Mouse (Mus musculus) embryonic facial prominence, embryonic 13.5 days (tissue): ENCODE results near the gene Nlk. TPM values are rescaled to one million over a fixed set of nuclear protein-coding genes. Genes with fewer than 3 reads are reported as not detected.

Source experiments
- ATAC-seq: fragments of 200-750 bp; cut with Nextera tagmentation; 2 replicates; pipeline ENCODE4 v1.8.0; 2017; ENCODE audit warnings: low read depth; ENCODE audit not compliant: insufficient number of reproducible peaks, insufficient read depth, low FRiP score, low TSS enrichment
- H3K27ac ChIP-seq: fragments of 300-500 bp; sonication (generic); 2 replicates; pipeline ENCODE4 v1.5.1; 2015; ENCODE audit warnings: moderate library complexity, mild to moderate bottlenecking, inconsistent platforms
- H3K27me3 ChIP-seq: fragments of 300-500 bp; sonication (generic); 2 replicates; pipeline ENCODE4 v1.6.1; 2015; ENCODE audit warnings: mild to moderate bottlenecking, inconsistent platforms
- H3K36me3 ChIP-seq: fragments of 300-500 bp; sonication (generic); 2 replicates; pipeline ENCODE4 v1.6.1; 2015; ENCODE audit warnings: mild to moderate bottlenecking, inconsistent platforms
- H3K4me1 ChIP-seq: fragments of 300-500 bp; sonication (generic); 2 replicates; pipeline ENCODE4 v1.6.1; 2015; ENCODE audit warnings: inconsistent platforms
- H3K4me2 ChIP-seq: fragments of 300-500 bp; sonication (generic); 2 replicates; pipeline ENCODE4 v1.6.1; 2015; ENCODE audit warnings: moderate library complexity, mild to moderate bottlenecking, inconsistent platforms
- H3K4me3 ChIP-seq: fragments of 300-500 bp; sonication (generic); 2 replicates; pipeline ENCODE4 v1.5.1; 2015; ENCODE audit warnings: mild to moderate bottlenecking, inconsistent platforms
- H3K9ac ChIP-seq: fragments of 300-500 bp; sonication (generic); 2 replicates; pipeline ENCODE4 v1.6.1; 2015; ENCODE audit warnings: mild to moderate bottlenecking, inconsistent platforms
- H3K9me3 ChIP-seq: fragments of 300-500 bp; sonication (generic); 2 replicates; pipeline ENCODE4 v1.6.1; 2016; ENCODE audit warnings: inconsistent platforms
- WGBS: fragments of 180-500 bp; shearing (Covaris S2); methylation state at CpG from one replicate; pipeline ENCODE4 v1.1.7; 2015; ENCODE audit warnings: mixed read lengths; 5-methylcytosine and 5-hydroxymethylcytosine counted together
- polyA plus RNA-seq: library from polyadenylated mRNA; unstranded; fragments of >200 nt; fragmentation: Nextera tagmentation; extraction: Ambion mirVana; gene quantifications from 2 replicates; pipeline ENCODE4 v1.2.1, GENCODE M21; 2015

Gene Nlk
- polyA plus RNA-seq, 1 experiment from 2014 or later: 13.5 TPM

DNA sequence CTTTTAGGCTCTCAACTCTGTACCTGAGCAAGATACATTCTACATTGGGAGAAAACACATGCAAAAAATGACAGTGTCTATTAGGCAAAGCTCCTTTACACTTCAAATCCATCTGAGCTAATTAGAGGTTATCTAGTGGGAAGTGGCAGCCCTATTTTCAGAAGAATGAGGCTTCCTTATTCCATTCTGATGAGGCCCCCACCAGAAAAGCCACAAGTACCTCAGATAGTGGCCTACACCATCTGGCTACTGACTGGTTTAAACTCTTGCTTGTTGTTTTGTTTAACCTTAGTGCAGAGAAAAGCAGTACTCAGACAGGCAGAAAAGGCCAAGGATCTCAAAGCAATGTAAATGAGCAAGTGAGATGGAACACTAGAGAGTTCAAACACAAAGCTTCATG, 75.2 kb downstream of the Nlk start:
- Histone ChIP-seq H3K9me3 (no peaks in the 10 kb centered on the region), H3K36me3 (peaks cover 8% of the 10 kb centered on the region), H3K4me3 (no peak overlapping the region), H3K27ac (no peak overlapping the region), H3K4me2 (no peak overlapping the region), H3K27me3 (no peaks in the 10 kb centered on the region), H3K4me1 (peaks cover 8% of the 10 kb centered on the region), H3K9ac (no peak overlapping the region)
- ATAC-seq: no peak

DNA sequence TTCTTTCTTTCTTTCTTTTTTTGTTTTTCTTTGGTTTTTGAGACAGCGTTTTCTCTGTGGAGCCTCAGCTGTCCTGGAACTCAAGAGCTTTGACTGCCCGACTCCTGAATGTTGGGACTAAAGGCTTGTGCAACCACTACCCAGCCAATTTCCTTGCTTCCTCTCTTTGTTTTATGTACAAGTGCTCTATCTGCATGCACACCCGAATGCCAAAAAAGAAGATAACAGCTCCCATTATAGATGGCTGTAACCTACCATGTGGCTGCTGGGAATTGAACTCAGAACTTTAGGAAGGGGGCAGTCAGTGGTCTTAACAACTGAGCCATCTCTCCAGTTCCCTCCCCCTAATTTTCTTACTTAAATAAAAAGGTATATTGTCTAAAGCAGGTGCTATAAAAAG, 77.0 kb downstream of the Nlk start:
- Histone ChIP-seq H3K4me1 (peaks cover 8% of the 10 kb centered on the region), H3K27me3 (no peaks in the 10 kb centered on the region), H3K36me3 (peaks cover 8% of the 10 kb centered on the region), H3K9ac (no peak overlapping the region), H3K9me3 (no peaks in the 10 kb centered on the region), H3K4me3 (no peak overlapping the region), H3K27ac (no peak overlapping the region), H3K4me2 (no peak overlapping the region)
- no peak for ATAC-seq
- 93% methylated on average over 3 of the region's 3 CpGs for WGBS

DNA sequence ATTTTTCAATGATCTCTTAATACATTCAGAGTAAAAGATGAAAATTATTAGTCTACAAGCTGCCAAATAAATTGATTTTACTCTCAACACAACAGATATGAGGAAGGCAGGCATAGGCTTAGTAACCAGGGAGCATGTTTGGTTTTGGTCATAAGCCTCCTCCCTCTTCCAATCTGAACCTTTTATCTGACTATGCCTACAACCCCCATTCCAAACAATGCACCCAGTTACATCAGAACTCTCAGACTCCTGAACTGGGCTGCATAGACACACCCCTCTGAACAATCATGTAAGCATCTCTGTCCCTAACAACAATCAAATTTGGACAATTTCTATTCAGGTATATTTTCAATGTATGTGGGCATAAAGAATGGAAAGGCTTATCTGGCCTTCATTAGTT, 85.9 kb downstream of the Nlk start:
- Histone ChIP-seq H3K27ac (no peak overlapping the region), H3K27me3 (no peaks in the 10 kb centered on the region), H3K9ac (no peak overlapping the region), H3K4me3 (no peak overlapping the region), H3K9me3 (no peaks in the 10 kb centered on the region), H3K4me1 (no peaks in the 10 kb centered on the region), H3K36me3 (0 out of 2 replicates have a peak, but pooled peaks cover 3% of the 10 kb centered on the region), H3K4me2 (no peak overlapping the region)
- ATAC-seq: no peak

DNA sequence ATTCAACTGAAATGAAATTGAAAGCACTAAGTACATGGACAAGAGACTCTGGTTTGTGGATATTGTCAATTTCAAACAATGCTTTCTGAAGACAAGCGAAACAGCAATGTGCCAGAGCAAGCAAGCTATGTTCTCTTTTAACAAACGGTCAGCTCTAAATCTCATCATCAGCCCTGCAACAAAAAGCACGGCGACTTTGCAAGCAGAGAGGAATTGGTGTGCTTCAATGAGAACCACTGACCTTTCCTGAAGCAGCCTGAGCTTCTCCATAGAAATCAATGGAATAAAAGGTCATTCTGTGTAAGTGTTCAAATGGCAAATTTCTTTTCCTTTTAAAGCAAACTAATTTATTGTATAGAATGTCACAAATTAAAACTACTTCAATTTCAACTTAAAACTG, 87.5 kb downstream of the Nlk start:
- 89% methylated on average over 4 of the region's 4 CpGs for WGBS
- H3K4me2 ChIP-seq: no peak overlapping the region
- no peak overlapping the region for H3K4me3 ChIP-seq
- H3K4me1 ChIP-seq: no peaks in the 10 kb centered on the region
- no peaks in the 10 kb centered on the region for H3K9me3 ChIP-seq
- no peaks in the 10 kb centered on the region for H3K27me3 ChIP-seq
- H3K27ac ChIP-seq: no peak overlapping the region
- no peak overlapping the region for H3K9ac ChIP-seq
- no peak for ATAC-seq
- 0 out of 2 replicates have a peak, but pooled peaks cover 3% of the 10 kb centered on the region for H3K36me3 ChIP-seq

DNA sequence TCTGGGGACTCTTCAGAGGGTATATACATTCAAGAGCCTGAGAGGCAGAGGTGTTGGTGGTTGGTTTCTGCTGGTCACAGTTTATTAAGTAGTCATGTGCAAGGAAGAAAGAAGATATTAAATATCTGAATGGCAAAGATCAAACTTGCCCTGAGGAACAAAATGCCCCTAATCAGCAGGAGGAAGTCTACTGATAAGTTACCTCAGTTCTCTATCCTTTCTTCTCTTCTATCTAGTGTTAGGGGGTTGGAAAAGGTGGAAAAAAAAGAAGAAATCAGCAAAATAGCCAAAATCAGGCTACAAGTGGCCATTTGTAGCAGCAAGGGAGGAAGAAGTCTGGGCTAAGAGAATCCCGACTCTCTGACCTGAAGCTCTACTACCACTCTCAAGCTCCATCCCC, 92.3 kb downstream of the Nlk start:
- Histone ChIP-seq H3K9ac (no peak overlapping the region), H3K4me2 (no peak overlapping the region), H3K9me3 (no peaks in the 10 kb centered on the region), H3K4me1 (no peaks in the 10 kb centered on the region), H3K27ac (no peak overlapping the region), H3K4me3 (no peak overlapping the region), H3K36me3 (0 out of 2 replicates have a peak, but pooled peaks cover 3% of the 10 kb centered on the region), H3K27me3 (no peaks in the 10 kb centered on the region)
- WGBS: 84% methylated on average over 1 of the region's 1 CpGs
- no peak for ATAC-seq

DNA sequence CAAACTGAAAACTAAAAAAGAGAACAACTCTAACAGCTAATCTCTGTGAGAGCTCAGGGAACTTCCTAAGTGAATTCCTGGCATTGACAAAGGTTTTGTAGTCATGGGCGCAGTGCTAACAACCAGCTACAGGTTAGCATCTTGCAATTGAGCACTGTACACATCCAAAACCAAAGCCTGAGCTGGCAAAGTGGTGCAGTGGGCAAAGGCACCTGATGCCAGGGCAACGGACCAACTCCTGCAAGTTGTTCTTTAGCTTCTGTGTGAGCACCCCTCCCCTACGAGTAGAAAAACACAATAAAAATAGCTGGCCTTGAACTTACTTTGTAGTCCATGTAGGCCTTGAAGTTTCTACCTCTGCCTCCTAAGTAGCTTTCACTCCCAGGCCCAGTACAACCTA, 94.4 kb downstream of the Nlk start:
- Histone ChIP-seq H3K27ac (no peak overlapping the region), H3K9me3 (no peaks in the 10 kb centered on the region), H3K9ac (no peak overlapping the region), H3K4me2 (no peak overlapping the region), H3K36me3 (0 out of 2 replicates have a peak, but pooled peaks cover 3% of the 10 kb centered on the region), H3K4me1 (no peaks in the 10 kb centered on the region), H3K27me3 (no peaks in the 10 kb centered on the region), H3K4me3 (no peak overlapping the region)
- no peak for ATAC-seq
- WGBS: 90% methylated on average over 3 of the region's 3 CpGs

DNA sequence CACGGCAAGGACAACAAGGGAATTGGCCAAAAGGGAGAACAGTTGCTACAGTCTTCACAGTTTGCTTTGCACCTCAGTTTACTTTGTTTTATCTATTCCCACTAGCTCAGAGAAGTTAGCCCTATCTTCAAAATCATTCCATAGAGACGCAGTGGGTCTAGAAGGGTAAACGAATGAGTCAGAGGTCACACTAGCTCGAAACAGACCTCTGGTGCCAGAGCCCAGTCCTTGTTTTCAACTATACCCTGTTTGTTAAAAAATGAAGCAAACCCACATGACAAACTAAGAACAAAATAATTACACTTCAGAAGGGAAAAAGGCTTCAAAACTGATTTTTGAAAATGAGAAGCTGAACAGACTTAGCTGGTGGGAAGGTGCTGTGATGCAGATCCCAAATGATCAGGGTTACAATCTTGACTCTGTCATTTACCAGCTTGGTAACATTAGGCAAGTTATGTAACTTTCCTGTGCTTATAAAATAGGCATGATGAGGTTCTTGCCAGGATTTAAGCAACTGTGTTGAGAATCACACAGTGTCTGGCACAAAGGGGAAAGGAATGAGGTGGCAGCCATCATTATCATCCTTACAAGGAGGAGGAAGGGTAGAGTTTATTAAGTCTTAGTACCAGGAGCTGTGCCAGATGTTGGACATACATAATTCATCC, 96.1 kb downstream of the Nlk start:
- H3K4me1 ChIP-seq: peaks cover 11% of the 10 kb centered on the region; the same call in 1 of the 2 replicates
- WGBS: 66% methylated on average over 4 of the region's 4 CpGs
- H3K27me3 ChIP-seq: no peaks in the 10 kb centered on the region
- no peak overlapping the region for H3K9ac ChIP-seq
- no peaks in the 10 kb centered on the region for H3K9me3 ChIP-seq
- no peak overlapping the region for H3K27ac ChIP-seq
- no peak overlapping the region for H3K4me3 ChIP-seq
- no peak overlapping the region for H3K4me2 ChIP-seq
- no peaks in the 10 kb centered on the region for H3K36me3 ChIP-seq
- no peak for ATAC-seq

DNA sequence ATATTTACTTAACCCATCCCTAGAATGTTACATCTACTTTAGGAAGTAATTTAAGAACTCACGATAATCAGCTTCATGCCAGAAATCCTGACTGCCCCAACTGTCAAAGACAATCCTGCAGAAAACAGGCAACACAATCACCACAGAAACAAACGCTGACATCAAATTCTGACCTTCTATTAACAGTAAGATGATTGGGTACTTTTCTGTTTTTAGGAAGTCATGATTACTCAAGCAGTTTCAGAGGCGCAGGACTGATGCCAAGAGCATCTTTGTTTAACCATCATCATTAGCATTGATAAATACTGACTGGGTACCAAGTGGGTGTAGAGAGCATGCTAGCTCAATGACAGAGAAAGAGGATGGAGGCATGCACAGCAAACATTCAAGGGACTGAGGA, 96.7 kb downstream of the Nlk start:
- H3K27ac ChIP-seq: no peak overlapping the region
- H3K9ac ChIP-seq: no peak overlapping the region
- no peaks in the 10 kb centered on the region for H3K36me3 ChIP-seq
- no peak overlapping the region for H3K4me2 ChIP-seq
- no peak overlapping the region for H3K4me3 ChIP-seq
- no peak for ATAC-seq
- no peaks in the 10 kb centered on the region for H3K27me3 ChIP-seq
- 69% methylated on average over 3 of the region's 3 CpGs for WGBS
- H3K4me1 ChIP-seq: peaks cover 17% of the 10 kb centered on the region; the same call in 1 of the 2 replicates
- no peaks in the 10 kb centered on the region for H3K9me3 ChIP-seq

DNA sequence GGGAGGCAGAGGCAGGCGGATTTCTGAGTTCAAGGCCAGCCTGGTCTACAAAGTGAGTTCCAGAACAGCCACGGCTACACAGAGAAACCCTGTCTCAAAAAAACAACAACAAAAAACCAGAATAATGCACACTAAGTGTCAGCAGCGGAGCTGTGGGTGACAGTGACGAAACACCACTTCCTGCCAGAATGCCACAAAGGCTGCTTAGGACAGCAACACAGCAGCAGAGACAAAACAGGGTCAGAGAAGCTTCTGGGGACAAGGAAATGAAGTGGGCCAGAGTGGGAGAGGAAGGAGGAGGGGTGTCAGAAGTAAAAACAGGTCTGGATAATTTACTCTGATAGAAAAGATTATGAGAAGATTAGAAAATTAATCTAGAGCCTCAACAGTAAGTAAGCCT, 97.1 kb downstream of the Nlk start:
- no peak overlapping the region for H3K4me3 ChIP-seq
- no peaks in the 10 kb centered on the region for H3K36me3 ChIP-seq
- peaks cover 17% of the 10 kb centered on the region; the same call in 1 of the 2 replicates for H3K4me1 ChIP-seq
- no peak overlapping the region for H3K9ac ChIP-seq
- 83% methylated on average over 4 of the region's 4 CpGs for WGBS
- no peak overlapping the region for H3K4me2 ChIP-seq
- H3K9me3 ChIP-seq: no peaks in the 10 kb centered on the region
- H3K27ac ChIP-seq: no peak overlapping the region
- ATAC-seq: no peak
- no peaks in the 10 kb centered on the region for H3K27me3 ChIP-seq

DNA sequence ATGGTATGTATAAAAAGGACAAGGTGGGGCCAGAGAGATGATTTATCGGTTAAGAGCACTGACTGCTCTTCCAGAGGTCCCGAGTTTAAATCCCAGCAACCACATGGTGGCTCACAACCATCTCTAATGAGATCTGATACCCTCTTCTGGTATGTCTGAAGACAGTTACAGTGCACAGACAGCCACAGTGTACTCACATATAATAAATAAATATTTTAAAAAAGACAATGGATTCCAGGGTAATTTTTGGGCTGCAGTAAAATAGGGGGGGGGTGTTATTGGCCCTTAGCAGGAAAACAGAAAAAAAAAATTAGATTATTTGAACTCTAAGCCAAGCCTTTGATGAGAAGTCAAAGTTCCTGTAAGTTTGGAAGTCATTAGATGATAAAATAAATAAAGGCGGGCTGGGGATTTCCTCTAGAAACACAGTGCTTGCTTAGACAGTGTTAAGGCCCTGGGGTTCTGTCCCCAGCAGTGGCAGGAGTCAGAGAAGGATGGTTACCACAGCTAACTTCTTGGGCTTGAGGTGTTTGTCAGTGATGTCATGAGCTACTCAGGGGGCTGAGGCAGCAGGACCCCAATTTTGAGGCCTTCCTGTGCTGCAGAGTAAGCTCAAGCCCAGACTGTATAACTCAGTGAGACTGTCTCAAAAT, 98.3 kb downstream of the Nlk start:
- no peak overlapping the region for H3K27ac ChIP-seq
- no peaks in the 10 kb centered on the region for H3K27me3 ChIP-seq
- 0 out of 2 replicates have a peak, but pooled peaks cover 2% of the 10 kb centered on the region for H3K36me3 ChIP-seq
- no peak overlapping the region for H3K4me3 ChIP-seq
- H3K9me3 ChIP-seq: no peaks in the 10 kb centered on the region
- H3K4me1 ChIP-seq: peaks cover 17% of the 10 kb centered on the region; the same call in 1 of the 2 replicates
- no peak overlapping the region for H3K4me2 ChIP-seq
- 51% methylated on average over 3 of the region's 3 CpGs for WGBS
- H3K9ac ChIP-seq: no peak overlapping the region
- ATAC-seq: no peak

DNA sequence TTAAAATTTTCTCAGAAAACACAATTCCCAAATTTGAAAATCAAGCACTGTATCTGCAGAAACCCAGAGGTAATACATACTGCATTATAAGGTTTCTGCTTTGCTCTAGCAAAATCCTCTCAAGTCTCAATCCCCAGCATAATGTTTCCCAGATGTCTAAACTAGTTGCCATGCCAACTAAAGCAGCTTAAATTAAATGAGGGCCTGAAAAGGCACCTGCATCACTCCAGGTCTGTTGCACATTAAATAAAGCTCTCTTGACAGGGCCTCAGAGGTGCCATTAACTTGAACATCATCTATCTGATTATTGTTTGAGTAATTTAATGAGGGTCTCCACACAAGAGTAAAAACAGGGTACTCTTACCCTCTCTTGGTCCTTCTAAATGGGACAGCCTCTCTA, 100.4 kb downstream of the Nlk start:
- Histone ChIP-seq H3K9me3 (no peaks in the 10 kb centered on the region), H3K4me3 (no peak overlapping the region), H3K36me3 (0 out of 2 replicates have a peak, but pooled peaks cover 5% of the 10 kb centered on the region), H3K4me2 (no peak overlapping the region), H3K9ac (no peak overlapping the region), H3K4me1 (peaks cover 17% of the 10 kb centered on the region; the same call in 1 of the 2 replicates), H3K27me3 (no peaks in the 10 kb centered on the region), H3K27ac (no peak overlapping the region)
- no peak for ATAC-seq

DNA sequence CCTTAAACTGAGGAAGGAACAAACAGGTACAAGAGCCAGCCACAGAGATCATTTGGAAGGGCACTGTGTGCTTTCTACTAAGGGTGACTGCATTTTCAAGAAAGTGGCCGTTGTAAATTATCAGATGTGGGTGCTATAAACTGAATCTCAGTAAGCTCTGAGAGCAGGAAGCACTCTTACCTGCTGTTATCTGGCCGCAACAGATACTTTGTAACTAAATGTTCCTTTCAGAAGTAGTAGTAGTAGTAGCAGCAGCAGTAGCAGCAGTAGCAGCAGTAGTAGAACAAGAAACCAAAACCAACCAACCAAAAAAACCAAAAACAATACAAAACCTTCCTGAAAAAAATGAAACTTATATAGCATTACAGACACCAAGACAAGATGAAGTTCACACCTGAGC, 101.4 kb downstream of the Nlk start:
- Histone ChIP-seq H3K4me2 (no peak overlapping the region), H3K27ac (no peak overlapping the region), H3K27me3 (no peaks in the 10 kb centered on the region), H3K4me1 (peaks cover 17% of the 10 kb centered on the region; the same call in 1 of the 2 replicates), H3K9ac (no peak overlapping the region), H3K36me3 (peaks cover 5% of the 10 kb centered on the region; the same call in 1 of the 2 replicates), H3K9me3 (no peaks in the 10 kb centered on the region), H3K4me3 (no peak overlapping the region)
- ATAC-seq: no peak
- WGBS: 88% methylated on average over 2 of the region's 2 CpGs
